Mouse (Mus musculus) G1E (cell line): ENCODE measurements at regions not wholly inside any gene's neighbourhood (a gene's known extent, or its start where the extent isn't known, plus 50 kb on each side); places are given as distances from the start of the nearest gene placed in this dataset.

Experiments used
- ATAC-seq: 2 replicates; pipeline ENCODE4 v1.8.0; 2016; ENCODE audit warnings: mild to moderate bottlenecking; ENCODE audit not compliant: insufficient number of reproducible peaks, poor library complexity, low FRiP score, severe bottlenecking; ENCODE audit errors: extremely low read depth
- DNase-seq: peaks from one replicate; pipeline ENCODE4 v3.0.0; 2012; ENCODE audit warnings: low spot score
- H3K27me3 ChIP-seq: 2 replicates; pipeline ENCODE4 v1.6.1; 2012; ENCODE audit warnings: mild to moderate bottlenecking, low read length, inconsistent platforms; ENCODE audit not compliant: insufficient read depth
- H3K36me3 ChIP-seq: replicated peaks from 2 replicates; pipeline ENCODE3; 2012; ENCODE audit warnings: mild to moderate bottlenecking, inconsistent platforms
- H3K4me1 ChIP-seq: 2 replicates; pipeline ENCODE4 v1.6.1; 2012; ENCODE audit warnings: low read depth, low read length, inconsistent platforms, mixed read lengths; ENCODE audit not compliant: insufficient read depth
- H3K4me3 ChIP-seq: 2 replicates; pipeline ENCODE4 v1.5.1; 2012; ENCODE audit warnings: low read depth, mild to moderate bottlenecking, inconsistent platforms, low read length, moderate library complexity, mixed read lengths
- H3K9me3 ChIP-seq: replicated peaks from 2 replicates; pipeline ENCODE4 v1.6.1; 2012; ENCODE audit warnings: inconsistent platforms
- CTCF ChIP-seq: IDR thresholded peaks from 2 replicates; pipeline ENCODE4 v1.5.1; 2012; ENCODE audit warnings: low read depth, low read length, inconsistent platforms, mixed read lengths
- GATA1 ChIP-seq: IDR thresholded peaks from 2 replicates; pipeline ENCODE4 v1.6.1; 2012; ENCODE audit warnings: borderline replicate concordance, low read length, inconsistent platforms, mixed read lengths
- GATA2 ChIP-seq: IDR thresholded peaks from 2 replicates; pipeline ENCODE4 v1.6.1; 2012; ENCODE audit warnings: low read depth, low read length, inconsistent platforms, borderline replicate concordance
- POLR2AphosphoS5 ChIP-seq: IDR thresholded peaks from 2 replicates; pipeline ENCODE4 v1.6.1; 2012; ENCODE audit warnings: low read depth, low read length, inconsistent platforms; ENCODE audit not compliant: insufficient replicate concordance
- TAL1 ChIP-seq: conservative IDR thresholded peaks from 2 replicates; pipeline ENCODE4 v1.6.1; 2012; ENCODE audit warnings: low read depth, low read length, inconsistent platforms, mixed read lengths

GRCm38 (mm10) chr12:110385031-110385430 lies 61.9 kb upstream of the Ppp2r5c start:
- Histone ChIP-seq H3K4me1 (no peaks in the 10 kb centered on the region), H3K9me3 (peaks cover 38% of the 10 kb centered on the region), H3K36me3 (no peaks in the 10 kb centered on the region), H3K4me3 (no peak overlapping the region), H3K27me3 (no peaks in the 10 kb centered on the region; the same call in 1 of the 2 replicates)
- no peak for DNase-seq
- TF ChIP-seq GATA1: no peak
- TF ChIP-seq POLR2AphosphoS5: no peak
- TF ChIP-seq GATA2: no peak
- no peak for TF ChIP-seq CTCF
- no peak for TF ChIP-seq TAL1
- no peak for ATAC-seq

GRCm38 (mm10) chr12:110385801-110386599 lies 60.9 kb upstream of the Ppp2r5c start:
- Histone ChIP-seq H3K27me3 (no peaks in the 10 kb centered on the region; the same call in 1 of the 2 replicates), H3K4me3 (no peak overlapping the region), H3K4me1 (no peaks in the 10 kb centered on the region), H3K36me3 (no peaks in the 10 kb centered on the region), H3K9me3 (peaks cover 30% of the 10 kb centered on the region)
- DNase-seq (no peak), ATAC-seq (no peak)
- no peak for TF ChIP-seq POLR2AphosphoS5
- no peak for TF ChIP-seq CTCF
- TF ChIP-seq TAL1: no peak
- TF ChIP-seq GATA2: no peak
- no peak for TF ChIP-seq GATA1

- TF ChIP-seq POLR2AphosphoS5 (no peak), GATA2 (no peak), TAL1 (no peak)
- DNase-seq (no peak), ATAC-seq (no peak)
- Histone ChIP-seq H3K9me3 (peaks cover 25% of the 10 kb centered on the region), H3K4me1 (no peaks in the 10 kb centered on the region), H3K4me3 (no peak overlapping the region), H3K36me3 (no peaks in the 10 kb centered on the region), H3K27me3 (no peaks in the 10 kb centered on the region; the same call in 1 of the 2 replicates)
Observed at GRCm38 (mm10) chr12:110387056-110387455, 59.9 kb upstream of the Ppp2r5c start.

GRCm38 (mm10) chr12:110387567-110387966 lies 59.4 kb upstream of the Ppp2r5c start:
- DNase-seq (no peak), ATAC-seq (no peak)
- Histone ChIP-seq H3K4me3 (no peak overlapping the region), H3K9me3 (peaks cover 25% of the 10 kb centered on the region), H3K36me3 (no peaks in the 10 kb centered on the region), H3K27me3 (no peaks in the 10 kb centered on the region; the same call in 1 of the 2 replicates), H3K4me1 (no peaks in the 10 kb centered on the region)
- TF ChIP-seq CTCF: no peak
- no peak for TF ChIP-seq POLR2AphosphoS5
- TF ChIP-seq GATA1: no peak
- TF ChIP-seq GATA2: no peak
- TF ChIP-seq TAL1: no peak

- ATAC-seq (no peak), DNase-seq (no peak)
- TF ChIP-seq GATA2: no peak
- TF ChIP-seq POLR2AphosphoS5: no peak
- TF ChIP-seq CTCF: no peak
- no peak for TF ChIP-seq TAL1
- no peak for TF ChIP-seq GATA1
Observed at GRCm38 (mm10) chr12:110389439-110389838, 57.5 kb upstream of the Ppp2r5c start.

GRCm38 (mm10) chr12:110391464-110391863 lies 55.5 kb upstream of the Ppp2r5c start:
- Histone ChIP-seq H3K9me3 (peaks cover 9% of the 10 kb centered on the region), H3K4me3 (no peak overlapping the region), H3K27me3 (no peaks in the 10 kb centered on the region), H3K36me3 (no peaks in the 10 kb centered on the region), H3K4me1 (no peaks in the 10 kb centered on the region)
- ATAC-seq: no peak
- no peak for DNase-seq
- TF ChIP-seq CTCF (no peak), POLR2AphosphoS5 (no peak), GATA2 (no peak), TAL1 (no peak), GATA1 (no peak)

More at GRCm38 (mm10) chr12:110389439-110389838, 57.5 kb upstream of the Ppp2r5c start:
- H3K4me1 ChIP-seq: no peaks in the 10 kb centered on the region
- H3K36me3 ChIP-seq: no peaks in the 10 kb centered on the region
- H3K4me3 ChIP-seq: no peak overlapping the region
- no peaks in the 10 kb centered on the region; the same call in 1 of the 2 replicates for H3K27me3 ChIP-seq
- peaks cover 22% of the 10 kb centered on the region for H3K9me3 ChIP-seq
